Mouse (Mus musculus) yolk sac, embryonic 10.5 days (tissue): ENCODE data around the gene Csk.

Experiments
- DNase-seq: peaks from one replicate; pipeline ENCODE4 v3.0.0-alpha.2; 2017; ENCODE audit warnings: low spot score

The Csk gene

GRCm38 (mm10) chr9:57653283-57653682 is at the start of gene Csk:
TSS of gene Csk (minus strand) at chr9:57653631.
- DNase-seq, result no peak

- DNase-seq, result no peak
These were observed 45.2 kb upstream of the Csk start for GRCm38 (mm10) chr9:57698466-57699150.

GRCm38 (mm10) chr9:57697380-57697779 is 43.9 kb upstream of the Csk start:
- no peak for DNase-seq

- peak; percentile 51 for DNase-seq
These were observed 43.2 kb upstream of the Csk start for GRCm38 (mm10) chr9:57696380-57697285.

- DNase-seq, result no peak
These were observed 40.7 kb upstream of the Csk start for GRCm38 (mm10) chr9:57694108-57694507.

- no peak for DNase-seq
These were observed 35.2 kb upstream of the Csk start for GRCm38 (mm10) chr9:57688606-57689005.

- peak; percentile 28 for DNase-seq
These were observed 34.7 kb upstream of the Csk start for GRCm38 (mm10) chr9:57688158-57688557.

- DNase-seq, result no peak
These were observed 34.3 kb upstream of the Csk start, which contains the start of gene Cyp1a1 for GRCm38 (mm10) chr9:57687751-57688150. TSS of gene Cyp1a1 (plus strand) at chr9:57687928.

- DNase-seq, result no peak
These were observed 32.6 kb upstream of the Csk start for GRCm38 (mm10) chr9:57686011-57686410.

GRCm38 (mm10) chr9:57683520-57683919 is 30.1 kb upstream of the Csk start, which contains the start of gene Cyp1a2:
TSS of gene Cyp1a2 (minus strand) at chr9:57683703.
- DNase-seq, result no peak

GRCm38 (mm10) chr9:57681411-57681810 is 28.0 kb upstream of the Csk start:
- no peak for DNase-seq

- DNase-seq, result no peak
These were observed 18.1 kb upstream of the Csk start for GRCm38 (mm10) chr9:57671500-57671899.

GRCm38 (mm10) chr9:57671037-57671436 is 17.6 kb upstream of the Csk start:
- DNase-seq, result no peak

- DNase-seq, result peak; percentile 81
These were observed 16.1 kb upstream of the Csk start for GRCm38 (mm10) chr9:57669566-57669965.

- DNase-seq, result peak; percentile 64
These were observed 14.8 kb upstream of the Csk start for GRCm38 (mm10) chr9:57668277-57668676.

- no peak for DNase-seq
These were observed 14.4 kb upstream of the Csk start for GRCm38 (mm10) chr9:57667817-57668216.

- DNase-seq, result no peak
These were observed 13.7 kb upstream of the Csk start for GRCm38 (mm10) chr9:57667136-57667535.

- DNase-seq, result no peak
These were observed 13.1 kb upstream of the Csk start for GRCm38 (mm10) chr9:57666536-57666935.

GRCm38 (mm10) chr9:57664616-57665015 is 11.2 kb upstream of the Csk start:
- peak; percentile 69 for DNase-seq

GRCm38 (mm10) chr9:57661552-57661951 is 8.1 kb upstream of the Csk start:
- DNase-seq, result no peak

- no peak for DNase-seq
These were observed 7.1 kb upstream of the Csk start for GRCm38 (mm10) chr9:57660501-57660900.

GRCm38 (mm10) chr9:57659774-57660173 is 6.3 kb upstream of the Csk start:
- DNase-seq, result peak; percentile 72

GRCm38 (mm10) chr9:57658970-57659369 is 5.5 kb upstream of the Csk start:
- no peak for DNase-seq
